Mouse (Mus musculus): ENCODE results near the gene Aldh4a1.

DNA sequence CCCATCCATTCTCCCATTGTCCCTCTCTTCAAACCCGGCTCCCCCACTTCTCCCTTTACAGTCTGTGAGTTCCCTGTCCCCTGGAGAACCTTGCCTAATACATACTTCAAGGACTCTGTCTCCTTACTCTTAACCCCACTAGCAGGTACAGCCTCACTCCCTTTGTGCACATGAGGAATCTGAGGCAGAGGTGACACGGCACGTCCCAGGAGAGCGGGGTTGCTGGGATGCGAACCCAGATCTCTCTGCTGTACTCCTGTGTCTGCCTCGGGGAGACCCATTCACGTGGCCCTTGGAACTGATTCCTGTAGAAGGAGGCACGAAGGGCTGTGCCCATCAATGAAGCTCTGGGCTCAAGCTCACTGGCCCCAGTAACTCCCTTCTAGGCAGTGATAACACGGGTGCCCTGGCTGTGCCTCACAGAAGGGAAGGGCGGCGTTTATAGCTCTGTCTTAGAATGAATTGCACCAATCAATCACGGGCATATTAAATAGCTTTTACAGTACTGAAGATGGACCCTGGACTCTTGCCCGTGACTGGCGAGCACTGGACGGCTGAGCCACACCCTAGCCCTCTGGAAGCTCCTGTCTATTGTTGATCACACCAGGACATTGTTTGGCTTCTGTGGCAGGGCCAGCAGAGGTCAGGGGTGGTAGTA is 27.5 kb downstream of the Aldh4a1 start:
- TF ChIP-seq GATA1 (IDR thresholded peaks at IDR 0.05; ENCODE audit: borderline replicate concordance, low read length) (no peak), FLI1 (IDR thresholded peaks at IDR 0.05; ENCODE audit: low read length) (no peak)

Data from megakaryocyte, embryonic 14.5 days (primary cell).